Mouse (Mus musculus) activated CD4-positive, CD25-positive, alpha-beta regulatory T cell, adult 4 months (primary cell): ENCODE measurements around the gene Acbd4. TPM values are rescaled to one million over a fixed set of nuclear protein-coding genes. Genes with fewer than 3 reads are reported as not detected.
A peak's percentile ranks its signal among the peaks of the same experiment; 100 is the strongest.

ENCODE experiments used
- ATAC-seq: one replicate; pipeline ENCODE4 v1.8.0; 2017
- polyA plus RNA-seq, 2 experiments: library from polyadenylated mRNA; unstranded; fragments of 100-300 nt; shearing (Covaris generic); gene quantifications; one replicate each; pipeline ENCODE4 v1.2.1; 2017

Acbd4 gene
- polyA plus RNA-seq, 2 experiments from 2014 or later: 18.4 to 24.0 TPM

- ATAC-seq: no peak
Measured at GRCm38 (mm10) chr11:103114270-103114943, 12.9 kb downstream of the Acbd4 start.

GRCm38 (mm10) chr11:103115163-103116007, 13.9 kb downstream of the Acbd4 start:
- peak; percentile 36 for ATAC-seq

GRCm38 (mm10) chr11:103116008-103116818, 14.7 kb downstream of the Acbd4 start, which contains the start of gene Hexim1:
Gene Hexim1, plus strand, starts transcription at chr11:103116231.
- ATAC-seq: peak; percentile 92

- ATAC-seq: no peak
Measured at GRCm38 (mm10) chr11:103116959-103117590, 15.6 kb downstream of the Acbd4 start.

GRCm38 (mm10) chr11:103117591-103118009, 16.1 kb downstream of the Acbd4 start:
- ATAC-seq: no peak

GRCm38 (mm10) chr11:103118866-103119265, 17.4 kb downstream of the Acbd4 start:
- no peak for ATAC-seq

- no peak for ATAC-seq
Measured at GRCm38 (mm10) chr11:103119609-103120008, 18.1 kb downstream of the Acbd4 start.

- ATAC-seq: no peak
Measured at GRCm38 (mm10) chr11:103120315-103120714, 18.8 kb downstream of the Acbd4 start.

- no peak for ATAC-seq
Measured at GRCm38 (mm10) chr11:103131701-103132575, 30.5 kb downstream of the Acbd4 start, which contains the start of gene Hexim2. Gene Hexim2, plus strand, starts transcription at chr11:103132429.

- peak; percentile 91 for ATAC-seq
Measured at GRCm38 (mm10) chr11:103132576-103133455, 31.3 kb downstream of the Acbd4 start.

GRCm38 (mm10) chr11:103133456-103134185, 32.1 kb downstream of the Acbd4 start:
- no peak for ATAC-seq

GRCm38 (mm10) chr11:103134221-103134620, 32.7 kb downstream of the Acbd4 start:
- no peak for ATAC-seq

- ATAC-seq: no peak
Measured at GRCm38 (mm10) chr11:103136039-103136577, 34.6 kb downstream of the Acbd4 start.

GRCm38 (mm10) chr11:103139951-103140762, 38.7 kb downstream of the Acbd4 start:
- no peak for ATAC-seq

GRCm38 (mm10) chr11:103140763-103141100, 39.2 kb downstream of the Acbd4 start:
- no peak for ATAC-seq

- no peak for ATAC-seq
Measured at GRCm38 (mm10) chr11:103141101-103141943, 39.8 kb downstream of the Acbd4 start.

- no peak for ATAC-seq
Measured at GRCm38 (mm10) chr11:103141944-103142255, 40.4 kb downstream of the Acbd4 start.
